Mouse (Mus musculus) forebrain, embryonic 14.5 days (tissue): ENCODE measurements around the gene Rad51d. TPM values are rescaled to one million over a fixed set of nuclear protein-coding genes. Genes with fewer than 3 reads are reported as not detected.

Source experiments
- ATAC-seq: fragments of 200-750 bp; cut with Nextera tagmentation; 2 replicates; pipeline ENCODE4 v1.8.0; 2017; ENCODE audit warnings: mild to moderate bottlenecking, moderate library complexity
- DNase-seq: peaks from one replicate; pipeline ENCODE4 v3.0.0-alpha.2; 2015; ENCODE audit warnings: low spot score
- H3K27ac ChIP-seq: fragments of 300-500 bp; sonication (generic); 2 replicates; pipeline ENCODE4 v1.5.1; 2014; ENCODE audit warnings: low read depth, mild to moderate bottlenecking, control low read depth, low read length, moderate library complexity
- H3K27me3 ChIP-seq: fragments of 300-500 bp; sonication (generic); replicated peaks from 2 replicates; pipeline ENCODE4 v1.6.1; 2014; ENCODE audit warnings: low read length, control low read depth, mixed read lengths; ENCODE audit not compliant: control insufficient read depth, insufficient read depth
- H3K36me3 ChIP-seq: fragments of 300-500 bp; sonication (generic); 2 replicates; pipeline ENCODE4 v1.6.1; 2014; ENCODE audit warnings: low read length, control low read depth; ENCODE audit not compliant: control insufficient read depth, insufficient read depth
- H3K4me1 ChIP-seq: fragments of 300-500 bp; sonication (generic); 2 replicates; pipeline ENCODE4 v1.6.1; 2014; ENCODE audit warnings: antibody characterized with exemption, low read length, control low read depth; ENCODE audit not compliant: control insufficient read depth, insufficient read depth
- H3K4me2 ChIP-seq: fragments of 300-500 bp; sonication (generic); 2 replicates; pipeline ENCODE4 v1.6.1; 2014; ENCODE audit warnings: mild to moderate bottlenecking, control low read depth, low read length
- H3K4me3 ChIP-seq: fragments of 300-500 bp; sonication (generic); 2 replicates; pipeline ENCODE4 v1.5.1; 2014; ENCODE audit warnings: low read depth, low read length, control low read depth
- H3K9ac ChIP-seq: fragments of 300-500 bp; sonication (generic); 2 replicates; pipeline ENCODE4 v1.6.1; 2014; ENCODE audit warnings: mild to moderate bottlenecking, low read length, control low read depth, moderate library complexity
- H3K9me3 ChIP-seq: fragments of 300-500 bp; sonication (generic); replicated peaks from 2 replicates; pipeline ENCODE4 v1.6.1; 2016; ENCODE audit warnings: low read length, control low read depth, mixed read lengths; ENCODE audit not compliant: control insufficient read depth
- WGBS: fragments of 180-500 bp; shearing (Covaris S2); extraction: QIAGEN DNeasy Blood & Tissue Kit; methylation state at CpG from one replicate; pipeline ENCODE4 v1.1.7; 2014; 5-methylcytosine and 5-hydroxymethylcytosine counted together
- polyA plus RNA-seq: library from polyadenylated mRNA; unstranded; fragments of >200 nt; fragmentation: Nextera tagmentation; extraction: Ambion mirVana; gene quantifications from 2 replicates; pipeline ENCODE4 v1.2.1, GENCODE M21; 2014

Gene Rad51d
- polyA plus RNA-seq, 1 experiment from 2014 or later = 14.2 TPM

- Histone ChIP-seq H3K27me3 (no peaks in the 10 kb centered on the region), H3K9me3 (no peaks in the 10 kb centered on the region), H3K9ac (no peak overlapping the region), H3K27ac (peak overlapping the region; percentile 24; the same call in 1 of the 2 replicates), H3K4me2 (no peak overlapping the region), H3K4me3 (no peak overlapping the region), H3K36me3 (0 out of 2 replicates have a peak, but pooled peaks cover 9% of the 10 kb centered on the region), H3K4me1 (no peaks in the 10 kb centered on the region)
- 74% methylated on average over 7 of the region's 7 CpGs for WGBS
- DNase-seq (no peak), ATAC-seq (no peak)
These were observed 12.6 kb downstream of the Rad51d start for GRCm38 (mm10) chr11:82877726-82878344.

- Histone ChIP-seq H3K36me3 (0 out of 2 replicates have a peak, but pooled peaks cover 4% of the 10 kb centered on the region), H3K9me3 (no peaks in the 10 kb centered on the region), H3K9ac (no peak overlapping the region), H3K4me3 (no peak overlapping the region), H3K27me3 (no peaks in the 10 kb centered on the region), H3K4me2 (no peak overlapping the region), H3K4me1 (no peaks in the 10 kb centered on the region), H3K27ac (no peak overlapping the region)
- DNase-seq (no peak), ATAC-seq (no peak)
- WGBS = 94% methylated on average over 5 of the region's 5 CpGs
These were observed 14.8 kb downstream of the Rad51d start for GRCm38 (mm10) chr11:82875631-82876030.

GRCm38 (mm10) chr11:82874924-82875323 is 15.5 kb downstream of the Rad51d start:
- Histone ChIP-seq H3K4me2 (no peak overlapping the region), H3K4me3 (no peak overlapping the region), H3K4me1 (no peaks in the 10 kb centered on the region), H3K27me3 (no peaks in the 10 kb centered on the region), H3K36me3 (0 out of 2 replicates have a peak, but pooled peaks cover 4% of the 10 kb centered on the region), H3K9me3 (no peaks in the 10 kb centered on the region), H3K9ac (no peak overlapping the region), H3K27ac (no peak overlapping the region)
- DNase-seq (no peak), ATAC-seq (no peak)
- 91% methylated on average over 5 of the region's 5 CpGs for WGBS

GRCm38 (mm10) chr11:82871031-82871446 is 19.4 kb downstream of the Rad51d start, which contains the start of gene Rffl:
TSS of gene Rffl (minus strand) at chr11:82871210.
- H3K4me3 ChIP-seq = peak within 1 kb of the TSS; percentile 77
- H3K27me3 ChIP-seq = no peaks in the 10 kb centered on the region
- H3K4me2 ChIP-seq = peak within 1 kb of the TSS; percentile 80
- ATAC-seq (peak; percentile 97), DNase-seq (peak; percentile 96)
- H3K27ac ChIP-seq = no peak within 1 kb of the TSS
- H3K4me1 ChIP-seq = peaks cover 3% of the 10 kb centered on the region; the same call in 1 of the 2 replicates
- H3K9me3 ChIP-seq = no peaks in the 10 kb centered on the region
- under 1% methylated on average over 42 of the region's 43 CpGs for WGBS
- H3K9ac ChIP-seq = peak within 1 kb of the TSS; percentile 77
- no peaks in the 10 kb centered on the region for H3K36me3 ChIP-seq

GRCm38 (mm10) chr11:82870173-82871030 is 20.0 kb downstream of the Rad51d start:
- 6% methylated on average over 36 of the region's 36 CpGs for WGBS
- no peak overlapping the region for H3K27ac ChIP-seq

GRCm38 (mm10) chr11:82869506-82870172 is 20.8 kb downstream of the Rad51d start:
- Histone ChIP-seq H3K36me3 (no peaks in the 10 kb centered on the region), H3K27ac (no peak overlapping the region), H3K9me3 (no peaks in the 10 kb centered on the region), H3K4me1 (peaks cover 3% of the 10 kb centered on the region; the same call in 1 of the 2 replicates), H3K4me3 (0 out of 2 replicates have a peak overlapping the region, but pooled peaks have one; percentile 77), H3K27me3 (no peaks in the 10 kb centered on the region), H3K9ac (peak overlapping the region; percentile 77; the same call in 1 of the 2 replicates), H3K4me2 (peak overlapping the region; percentile 80)
- DNase-seq (no peak), ATAC-seq (no peak)
- WGBS = 75% methylated on average over 9 of the region's 9 CpGs

More at GRCm38 (mm10) chr11:82870173-82871030, 20.0 kb downstream of the Rad51d start:
- Histone ChIP-seq H3K9ac (peak overlapping the region; percentile 77), H3K36me3 (no peaks in the 10 kb centered on the region), H3K9me3 (no peaks in the 10 kb centered on the region), H3K27me3 (no peaks in the 10 kb centered on the region), H3K4me3 (peak overlapping the region; percentile 77), H3K4me2 (peak overlapping the region; percentile 80), H3K4me1 (peaks cover 3% of the 10 kb centered on the region; the same call in 1 of the 2 replicates)
- DNase-seq (no peak), ATAC-seq (peak; percentile 21)

GRCm38 (mm10) chr11:82867956-82868355 is 22.5 kb downstream of the Rad51d start:
- ATAC-seq = no peak
- Histone ChIP-seq H3K27ac (no peak overlapping the region), H3K4me1 (peaks cover 15% of the 10 kb centered on the region), H3K36me3 (no peaks in the 10 kb centered on the region), H3K9ac (no peak overlapping the region), H3K4me2 (no peak overlapping the region), H3K9me3 (no peaks in the 10 kb centered on the region), H3K4me3 (no peak overlapping the region), H3K27me3 (no peaks in the 10 kb centered on the region)
- 36% methylated on average over 5 of the region's 5 CpGs for WGBS
- DNase-seq = no peak

GRCm38 (mm10) chr11:82866850-82867564 is 23.4 kb downstream of the Rad51d start:
- Histone ChIP-seq H3K4me1 (peaks cover 25% of the 10 kb centered on the region), H3K27me3 (no peaks in the 10 kb centered on the region), H3K27ac (no peak overlapping the region), H3K9me3 (no peaks in the 10 kb centered on the region), H3K9ac (no peak overlapping the region), H3K36me3 (no peaks in the 10 kb centered on the region), H3K4me2 (no peak overlapping the region), H3K4me3 (no peak overlapping the region)
- DNase-seq (no peak), ATAC-seq (no peak)
- WGBS = 29% methylated on average over 7 of the region's 7 CpGs
